Mouse (Mus musculus) CH12.LX (cell line): ENCODE measurements around the gene 1700011L22Rik. TPM values are rescaled to one million over a fixed set of nuclear protein-coding genes. Genes with fewer than 3 reads are reported as not detected.

ENCODE experiments used
- DNase-seq: peaks from one replicate; pipeline ENCODE4 v3.0.0-alpha.2; 2013; ENCODE audit errors: extremely low read depth
- H3K27ac ChIP-seq: 2 replicates; pipeline ENCODE4 v1.5.1; 2012; ENCODE audit warnings: low read depth, mild to moderate bottlenecking, control low read depth, moderate library complexity; ENCODE audit not compliant: insufficient read depth
- H3K27me3 ChIP-seq: replicated peaks from 2 replicates; pipeline ENCODE3; 2012; ENCODE audit warnings: inconsistent platforms
- H3K36me3 ChIP-seq, 2 experiments: replicated peaks in 1 of 2; 2 replicates each; pipeline versions ENCODE3 to v1.6.1; 2012; ENCODE audit warnings: inconsistent platforms in 1 of 2, low read length in 1 of 2, mild to moderate bottlenecking in 1 of 2, mixed read lengths in 1 of 2, moderate library complexity in 1 of 2; ENCODE audit not compliant: control insufficient read depth in 1 of 2, insufficient read depth in 1 of 2
- H3K4me1 ChIP-seq, 2 experiments: 2 replicates each; pipeline ENCODE4 v1.6.1; 2012; ENCODE audit warnings: inconsistent platforms in 1 of 2, moderate library complexity in 1 of 2; ENCODE audit not compliant: insufficient read depth in 2 of 2, control insufficient read depth in 1 of 2
- H3K4me2 ChIP-seq: 2 replicates; pipeline ENCODE4 v1.6.1; 2012; ENCODE audit warnings: low read depth, mild to moderate bottlenecking, control low read depth; ENCODE audit not compliant: poor library complexity, insufficient read depth, severe bottlenecking
- H3K4me3 ChIP-seq, 3 experiments: fragments of 150-350 bp in 1 of 3; sonication (generic) in 1 of 3; replicated peaks in 1 of 3; 2 replicates each; pipeline versions ENCODE3 to v1.5.1; 2011 to 2012; ENCODE audit warnings: low read depth in 2 of 3, low read length in 2 of 3, mild to moderate bottlenecking in 2 of 3, moderate library complexity in 2 of 3, control low read depth in 1 of 3, improper control_type of control experiment in 1 of 3, inconsistent platforms in 1 of 3, mixed read lengths in 1 of 3; ENCODE audit not compliant: poor library complexity in 1 of 3
- H3K79me2 ChIP-seq: replicated peaks from 2 replicates; pipeline ENCODE4 v1.6.1; 2012; ENCODE audit warnings: mild to moderate bottlenecking, moderate library complexity; ENCODE audit not compliant: control insufficient read depth, poor library complexity, insufficient read depth, severe bottlenecking; ENCODE audit errors: extremely low read depth
- H3K9ac ChIP-seq: 2 replicates; pipeline ENCODE4 v1.6.1; 2012; ENCODE audit warnings: low read depth, mild to moderate bottlenecking, control low read depth, moderate library complexity; ENCODE audit not compliant: insufficient read depth
- H3K9me3 ChIP-seq: replicated peaks from 2 replicates; pipeline ENCODE3; 2012; ENCODE audit warnings: low read length, inconsistent platforms, mixed read lengths
- CHD2 ChIP-seq: IDR thresholded peaks from 2 replicates; pipeline ENCODE4 v1.6.1; 2011; ENCODE audit warnings: low read length, improper control_type of control experiment
- CTCF ChIP-seq, 2 experiments: IDR thresholded peaks in 1 of 2; conservative IDR thresholded peaks in 1 of 2; 2 replicates each; pipeline ENCODE4 v1.5.1; 2011 to 2012; ENCODE audit warnings: low read depth in 2 of 2, low read length in 2 of 2, improper control_type of control experiment in 1 of 2, inconsistent platforms in 1 of 2, mild to moderate bottlenecking in 1 of 2, moderate library complexity in 1 of 2
- E2F4 ChIP-seq: IDR thresholded peaks from 2 replicates; pipeline ENCODE4 v1.6.1; 2011; ENCODE audit warnings: low read depth, low read length, improper control_type of control experiment; ENCODE audit not compliant: insufficient replicate concordance
- ELF1 ChIP-seq: IDR thresholded peaks from 2 replicates; pipeline ENCODE4 v1.6.1; 2014; ENCODE audit warnings: low read depth, mild to moderate bottlenecking, inconsistent platforms, low read length, improper control_type of control experiment
- EP300 ChIP-seq: IDR thresholded peaks from 2 replicates; pipeline ENCODE4 v1.6.1; 2011; ENCODE audit warnings: low read length, improper control_type of control experiment
- ETS1 ChIP-seq: conservative IDR thresholded peaks from 2 replicates; pipeline ENCODE4 v1.6.1; 2012; ENCODE audit warnings: low read depth, mild to moderate bottlenecking, inconsistent platforms, low read length, improper control_type of control experiment, moderate library complexity
- GABPA ChIP-seq: IDR thresholded peaks from 2 replicates; pipeline ENCODE4 v1.6.1; 2012; ENCODE audit warnings: low read depth, low read length, improper control_type of control experiment, inconsistent platforms; ENCODE audit not compliant: insufficient replicate concordance
- JUN ChIP-seq: IDR thresholded peaks from 2 replicates; pipeline ENCODE4 v1.6.1; 2011; ENCODE audit warnings: low read depth, mild to moderate bottlenecking, low read length, improper control_type of control experiment, moderate library complexity; ENCODE audit not compliant: insufficient read depth
- JUND ChIP-seq: conservative IDR thresholded peaks from 2 replicates; pipeline ENCODE4 v1.6.1; 2011; ENCODE audit warnings: low read depth, low read length, improper control_type of control experiment
- MAFK ChIP-seq: IDR thresholded peaks from 2 replicates; pipeline ENCODE4 v1.6.1; 2011; ENCODE audit warnings: low read length, improper control_type of control experiment; ENCODE audit not compliant: insufficient replicate concordance
- MAX ChIP-seq: IDR thresholded peaks from 2 replicates; pipeline ENCODE4 v1.6.1; 2011; ENCODE audit warnings: low read length, improper control_type of control experiment
- MAZ ChIP-seq: IDR thresholded peaks from 2 replicates; pipeline ENCODE4 v1.6.1; 2012; ENCODE audit warnings: low read depth, mild to moderate bottlenecking, inconsistent platforms, low read length, improper control_type of control experiment, moderate library complexity
- MEF2A ChIP-seq: IDR thresholded peaks from 2 replicates; pipeline ENCODE4 v1.6.1; 2014; ENCODE audit warnings: low read depth, mild to moderate bottlenecking, inconsistent platforms, low read length, improper control_type of control experiment, borderline replicate concordance
- MXI1 ChIP-seq: IDR thresholded peaks from 2 replicates; pipeline ENCODE4 v1.6.1; 2011; ENCODE audit warnings: mild to moderate bottlenecking, low read depth, low read length, improper control_type of control experiment
- NRF1 ChIP-seq: IDR thresholded peaks from 2 replicates; pipeline ENCODE4 v1.6.1; 2014; ENCODE audit warnings: low read depth, mild to moderate bottlenecking, inconsistent platforms, low read length, improper control_type of control experiment, moderate library complexity
- POLR2A ChIP-seq: IDR thresholded peaks from 2 replicates; pipeline ENCODE4 v1.6.1; 2011; ENCODE audit warnings: low read depth, mild to moderate bottlenecking, improper control_type of control experiment, low read length
- SIN3A ChIP-seq: IDR thresholded peaks from 2 replicates; pipeline ENCODE4 v1.6.1; 2012; ENCODE audit warnings: low read length, improper control_type of control experiment, inconsistent platforms
- SMC3 ChIP-seq: IDR thresholded peaks from 2 replicates; pipeline ENCODE4 v1.6.1; 2011; ENCODE audit warnings: low read depth, low read length, improper control_type of control experiment
- TBP ChIP-seq: conservative IDR thresholded peaks from 2 replicates; pipeline ENCODE4 v1.6.1; 2011; ENCODE audit warnings: low read depth, low read length, improper control_type of control experiment
- USF1 ChIP-seq: IDR thresholded peaks from 2 replicates; pipeline ENCODE4 v1.6.1; 2014; ENCODE audit warnings: low read depth, mild to moderate bottlenecking, inconsistent platforms, low read length, improper control_type of control experiment
- USF2 ChIP-seq: conservative IDR thresholded peaks from 2 replicates; pipeline ENCODE4 v1.6.1; 2011; ENCODE audit warnings: low read depth, low read length, improper control_type of control experiment
- ZC3H11A ChIP-seq: IDR thresholded peaks from 2 replicates; pipeline ENCODE4 v1.6.1; 2012; ENCODE audit warnings: low read depth, mild to moderate bottlenecking, inconsistent platforms, low read length, improper control_type of control experiment
- ZMIZ1 ChIP-seq: IDR thresholded peaks from 2 replicates; pipeline ENCODE4 v1.6.1; 2012; ENCODE audit warnings: low read depth, mild to moderate bottlenecking, inconsistent platforms, low read length, improper control_type of control experiment
- dilution Hi-C: fragments of 300-500 bp; cut with MboI; formaldehyde crosslinking; loops from 2 replicates; pipeline ENCODE4 v1.14.3; 2020; ENCODE audit warnings: low sequenced_read_pairs; ENCODE audit not compliant: extremely low pct_unique_long_range_greater_than_20kb, extremely low pct_ligation_motif_present
- in situ Hi-C: fragments of 300-500 bp; cut with MboI; formaldehyde crosslinking; loops from 3 replicates; pipeline ENCODE4 v1.14.3; 2019; ENCODE audit warnings: low sequenced_read_pairs, low pct_ligation_motif_present, low pct_unique_long_range_greater_than_20kb, mixed read lengths
- polyA plus RNA-seq: library from polyadenylated mRNA; unstranded; fragments of >175 nt; gene quantifications from 2 replicates; pipeline ENCODE4 v1.2.1, GENCODE M21; 2012; ENCODE audit warnings: low read depth; ENCODE audit not compliant: insufficient read length
- total RNA-seq, 2 experiments: library from RNA; depleted of rRNA; stranded (reverse); fragments of 300-350 nt in 1 of 2; fragments of >200 nt in 1 of 2; gene quantifications; 2 replicates each; pipeline ENCODE4 v1.2.3; 2012 to 2014

1700011L22Rik gene
- total and polyA plus RNA-seq, 3 experiments = not detected

GRCm38 (mm10) chr8:79222752-79223141 lies 25.6 kb downstream of the 1700011L22Rik start:
- H3K36me3 ChIP-seq = peaks cover 0 to 3% of the 10 kb centered on the region in 2 experiments
- no peaks in the 10 kb centered on the region for H3K27me3 ChIP-seq
- H3K4me1 ChIP-seq = peaks cover 3 to 23% of the 10 kb centered on the region in 2 experiments; a peak in 3 of 4 replicates
- H3K79me2 ChIP-seq = no peaks in the 10 kb centered on the region
- dilution Hi-C loops = no loop called here
- no peak overlapping the region for H3K9ac ChIP-seq
- no peak for DNase-seq
- no peak overlapping the region for H3K27ac ChIP-seq
- in situ Hi-C loops = no loop called here
- H3K9me3 ChIP-seq = peaks cover 8% of the 10 kb centered on the region
- H3K4me3 ChIP-seq = no peak overlapping the region
- H3K4me2 ChIP-seq = no peak overlapping the region
- TF ChIP-seq SMC3 (no peak), NRF1 (no peak), EP300 (no peak), ZMIZ1 (no peak), ZC3H11A (no peak), MAFK (no peak), MEF2A (no peak), POLR2A (no peak), CTCF (conservative IDR thresholded peaks at IDR 0.05 in 1 of 2, IDR thresholded peaks at IDR 0.05 in 1 of 2; ENCODE audit: low read depth in 2 of 2, low read length in 2 of 2) (no peak), JUN (no peak), MXI1 (no peak), JUND (no peak), GABPA (no peak), E2F4 (no peak), USF2 (no peak), ELF1 (no peak)

- H3K4me1 ChIP-seq = peaks cover 2 to 22% of the 10 kb centered on the region in 2 experiments; a peak in 3 of 4 replicates
- H3K27me3 ChIP-seq = no peaks in the 10 kb centered on the region
- no peak overlapping the region for H3K27ac ChIP-seq
- in situ Hi-C loops (no loop called here), dilution Hi-C loops (no loop called here)
- H3K36me3 ChIP-seq = peaks cover 0 to 2% of the 10 kb centered on the region in 2 experiments
- H3K9ac ChIP-seq = no peak overlapping the region
- no peak overlapping the region for H3K4me2 ChIP-seq
- DNase-seq = no peak
- no peak for TF ChIP-seq MAZ
- no peak for TF ChIP-seq USF1
- no peak for TF ChIP-seq NRF1
- TF ChIP-seq SIN3A = no peak
- TF ChIP-seq TBP = no peak
- TF ChIP-seq MAFK = no peak
- TF ChIP-seq MXI1 = no peak
- TF ChIP-seq ELF1 = no peak
- TF ChIP-seq CHD2 = no peak
- TF ChIP-seq JUND = no peak
- TF ChIP-seq ETS1 = no peak
- TF ChIP-seq JUN = no peak
- TF ChIP-seq EP300 = no peak
- no peak for TF ChIP-seq MAX
- no peaks in the 10 kb centered on the region for H3K79me2 ChIP-seq
- no peak overlapping the region for H3K4me3 ChIP-seq
- H3K9me3 ChIP-seq = peaks cover 7% of the 10 kb centered on the region
These were observed 26.1 kb downstream of the 1700011L22Rik start for GRCm38 (mm10) chr8:79222106-79222751.
